Mouse (Mus musculus) ovary, adult 18-20 months (tissue): ENCODE data around the gene Rnf152.

ENCODE experiments used
- DNase-seq: peaks from one replicate; pipeline ENCODE4 v3.0.0; 2022; ENCODE audit warnings: low spot score, mixed read lengths

Gene Rnf152

GRCm38 (mm10) chr1:105311899-105312600 lies 44.5 kb downstream of the Rnf152 start:
- no peak for DNase-seq

- DNase-seq, result no peak
Observed at GRCm38 (mm10) chr1:105302164-105302563, 54.3 kb downstream of the Rnf152 start.

DNA sequence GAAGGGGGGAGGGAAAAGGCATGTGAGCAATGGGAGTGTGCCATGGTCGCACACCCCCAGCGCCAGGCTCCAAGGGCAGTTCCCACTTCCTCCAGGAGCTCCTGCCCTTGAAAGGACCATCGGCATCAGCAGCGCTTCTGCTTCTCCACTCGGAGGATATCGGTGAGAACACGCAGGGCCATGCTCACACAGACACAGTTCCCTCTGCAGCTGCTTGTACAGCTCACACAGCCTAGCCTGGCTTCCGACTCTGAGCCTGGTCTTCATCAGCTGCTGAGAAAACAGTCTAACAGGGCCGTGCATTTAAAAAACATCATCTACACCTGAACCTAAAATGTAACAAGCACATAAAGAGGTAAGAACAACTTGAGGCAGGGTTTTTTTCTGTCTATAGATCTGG lies 54.7 kb downstream of the Rnf152 start:
- no peak for DNase-seq

DNA sequence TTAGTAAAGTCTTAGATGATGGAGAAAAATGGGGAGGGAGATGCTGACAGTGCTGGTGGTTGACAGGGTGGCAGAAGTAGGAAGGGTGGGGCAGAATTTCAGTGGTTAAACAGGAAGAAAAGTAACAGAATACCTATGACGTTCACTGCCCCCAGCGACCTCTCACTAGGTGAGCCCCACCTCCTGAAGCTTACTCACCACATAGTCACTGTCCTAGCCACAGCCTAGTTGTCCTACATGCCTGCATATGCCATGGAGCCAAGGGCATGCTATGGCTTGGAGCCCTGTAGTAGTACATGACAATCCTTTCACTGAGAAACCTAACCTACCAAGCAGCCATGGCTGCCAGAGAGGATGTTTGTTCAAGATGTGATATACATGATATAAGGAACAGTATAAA lies 64.7 kb downstream of the Rnf152 start:
- no peak for DNase-seq

DNA sequence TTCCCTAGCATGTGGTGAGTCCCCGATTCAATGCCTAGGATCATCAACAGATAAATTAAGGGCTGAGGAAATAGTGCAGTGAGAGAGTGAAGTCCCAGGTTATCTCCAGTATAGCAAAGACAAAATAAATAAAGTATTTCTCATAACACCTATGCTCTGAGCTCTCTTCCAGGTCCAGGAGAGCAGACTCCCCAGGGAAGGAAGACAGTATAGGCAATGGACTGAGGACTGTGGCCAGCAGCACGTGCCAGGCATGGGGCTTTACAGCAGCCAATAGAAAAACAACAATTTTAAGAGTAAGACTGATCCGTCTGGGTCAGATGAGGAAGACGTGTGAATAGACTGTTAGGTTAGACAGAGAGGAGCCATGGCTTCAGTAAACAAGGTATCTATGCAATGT lies 69.0 kb downstream of the Rnf152 start:
- no peak for DNase-seq

DNA sequence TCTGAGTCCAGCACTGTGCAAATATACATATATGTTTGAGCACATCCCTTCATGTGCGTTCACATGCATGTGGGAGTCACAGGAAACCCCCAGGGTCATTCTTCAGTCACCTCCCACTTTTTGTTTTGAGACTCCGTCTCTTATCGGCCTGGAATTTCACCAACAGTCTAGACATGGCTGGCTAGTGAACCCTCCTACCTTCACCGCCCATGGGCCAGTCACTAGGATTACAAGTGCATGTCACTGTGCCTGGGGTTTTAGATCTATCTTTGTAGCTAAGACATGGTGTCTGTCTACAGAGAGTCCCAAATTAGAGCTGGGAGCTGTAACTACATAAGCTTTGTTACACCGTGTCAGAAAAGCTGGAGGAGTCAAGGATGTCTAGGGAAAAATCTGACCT lies 69.6 kb downstream of the Rnf152 start:
- no peak for DNase-seq

DNA sequence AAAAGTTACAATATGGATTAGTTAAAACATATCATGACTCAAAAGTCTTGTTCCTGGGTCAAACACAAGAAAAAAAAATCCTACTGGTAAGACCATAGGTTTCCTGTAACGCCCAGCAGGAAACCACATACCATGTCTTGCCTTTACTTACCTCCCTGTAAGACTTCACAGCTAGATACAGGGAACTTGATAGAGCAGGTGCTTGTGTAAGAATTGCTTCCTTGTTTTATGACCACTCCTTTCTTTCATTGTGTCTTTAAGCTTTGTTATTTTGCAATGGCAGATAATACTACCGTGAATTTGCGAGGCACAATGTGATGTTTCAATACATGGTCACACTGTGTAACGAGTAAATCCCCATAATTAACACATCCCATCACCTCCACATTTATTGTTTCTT lies 71.5 kb downstream of the Rnf152 start:
- DNase-seq, result no peak

GRCm38 (mm10) chr1:105284116-105284515 lies 72.4 kb downstream of the Rnf152 start:
- DNase-seq, result no peak

DNA sequence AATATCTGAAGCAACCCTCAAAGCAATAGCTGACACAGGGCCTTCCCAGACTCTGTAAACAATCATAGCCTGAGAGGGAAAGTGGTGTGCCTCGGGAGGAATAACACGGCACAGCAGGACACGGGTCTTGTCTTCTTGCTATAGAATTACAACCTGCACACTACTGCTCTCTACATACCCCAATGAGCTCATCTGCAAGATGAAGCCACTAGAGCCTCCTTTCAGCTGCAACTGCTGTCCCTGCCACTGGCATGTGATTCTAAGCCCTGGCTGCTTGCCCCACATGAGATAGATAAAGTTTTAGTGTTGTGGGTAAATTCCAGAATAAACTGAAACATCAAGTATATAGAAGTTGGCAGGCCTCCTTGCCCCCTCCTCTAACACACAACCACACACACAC lies 75.2 kb downstream of the Rnf152 start:
- DNase-seq, result no peak

DNA sequence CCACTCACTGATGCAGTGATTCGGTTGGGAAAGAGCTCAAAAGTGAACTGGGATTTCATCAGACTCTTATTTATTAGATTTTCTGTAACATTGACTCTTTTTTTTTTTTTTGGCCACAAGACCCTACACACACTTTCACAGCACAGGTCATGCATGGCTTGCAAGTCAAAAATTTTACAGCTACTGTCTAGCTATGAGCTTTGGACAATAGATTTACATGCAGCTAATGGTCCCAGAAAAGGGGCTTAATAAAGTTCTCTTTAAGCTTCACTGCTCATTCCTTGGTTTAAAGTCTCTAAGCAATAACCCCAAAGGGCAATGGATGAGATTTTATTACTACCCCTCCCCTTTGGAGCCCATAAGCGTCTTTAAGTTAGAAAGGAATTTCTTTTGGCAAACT lies 76.3 kb downstream of the Rnf152 start:
- DNase-seq, result no peak

GRCm38 (mm10) chr1:105274500-105275194 lies 81.9 kb downstream of the Rnf152 start:
- no peak for DNase-seq

DNA sequence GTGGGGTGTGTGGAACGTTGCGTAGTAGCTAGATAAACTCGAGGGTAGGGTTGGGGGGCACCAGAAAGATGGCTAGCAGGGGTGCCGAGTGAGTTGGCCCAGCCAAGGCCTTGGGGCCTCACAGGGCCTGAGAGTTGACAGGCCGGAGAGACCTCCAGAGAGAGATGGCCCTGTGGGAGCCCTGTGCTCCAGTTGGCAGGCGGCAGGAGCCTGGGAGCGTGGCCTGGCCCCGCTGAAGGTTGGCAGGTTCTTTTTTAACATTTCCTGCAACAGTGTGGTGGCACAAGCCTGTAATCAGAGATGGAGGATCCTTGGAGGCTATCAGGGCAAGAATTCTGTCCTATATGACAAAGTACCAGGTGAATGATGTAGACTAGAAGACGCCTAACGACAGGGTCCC lies 85.4 kb downstream of the Rnf152 start:
- DNase-seq, result no peak

- DNase-seq, result no peak
Observed at GRCm38 (mm10) chr1:105263283-105264033, 93.1 kb downstream of the Rnf152 start.

- DNase-seq, result no peak
Observed at GRCm38 (mm10) chr1:105260200-105260599, 96.3 kb downstream of the Rnf152 start.

GRCm38 (mm10) chr1:105257199-105257598 lies 99.3 kb downstream of the Rnf152 start:
- no peak for DNase-seq

DNA sequence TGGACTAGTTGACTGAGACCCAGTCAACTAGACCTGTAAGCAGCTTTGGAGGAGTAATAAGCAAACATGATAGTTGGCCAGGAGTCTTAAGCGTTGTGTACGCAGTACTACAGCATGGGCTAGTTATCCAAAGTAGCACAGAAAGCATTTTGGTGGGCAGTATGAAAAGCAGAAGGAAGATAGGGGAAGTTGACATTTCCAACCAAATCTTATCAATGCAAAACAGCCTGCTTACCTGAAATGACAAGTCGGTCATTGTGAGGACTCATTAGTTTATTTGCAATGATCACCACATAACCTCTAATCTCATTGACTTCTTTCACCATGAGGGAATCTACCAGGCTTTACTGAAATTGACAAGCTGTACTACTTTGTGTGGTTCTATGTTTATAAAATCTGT lies 107.3 kb downstream of the Rnf152 start:
- no peak for DNase-seq

DNA sequence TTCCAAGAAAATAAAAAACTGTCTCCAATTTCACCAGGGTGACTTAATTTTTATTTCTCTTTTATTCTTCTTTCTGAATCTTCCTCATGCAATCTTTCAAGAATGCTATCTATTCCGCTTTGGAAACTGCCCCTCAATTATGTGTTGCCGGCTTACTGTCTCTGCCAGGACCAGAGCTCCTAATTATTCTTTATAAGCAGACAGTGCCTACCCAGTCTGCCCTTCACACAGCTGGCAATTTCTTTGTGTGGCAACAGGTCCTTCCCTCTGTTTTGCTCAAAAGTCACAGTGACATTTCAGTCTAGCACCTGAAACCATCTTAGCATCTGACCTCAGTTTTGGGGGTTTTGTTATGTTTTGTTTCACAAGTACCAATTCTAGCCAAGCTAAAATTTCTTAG lies 109.9 kb downstream of the Rnf152 start:
- no peak for DNase-seq

DNA sequence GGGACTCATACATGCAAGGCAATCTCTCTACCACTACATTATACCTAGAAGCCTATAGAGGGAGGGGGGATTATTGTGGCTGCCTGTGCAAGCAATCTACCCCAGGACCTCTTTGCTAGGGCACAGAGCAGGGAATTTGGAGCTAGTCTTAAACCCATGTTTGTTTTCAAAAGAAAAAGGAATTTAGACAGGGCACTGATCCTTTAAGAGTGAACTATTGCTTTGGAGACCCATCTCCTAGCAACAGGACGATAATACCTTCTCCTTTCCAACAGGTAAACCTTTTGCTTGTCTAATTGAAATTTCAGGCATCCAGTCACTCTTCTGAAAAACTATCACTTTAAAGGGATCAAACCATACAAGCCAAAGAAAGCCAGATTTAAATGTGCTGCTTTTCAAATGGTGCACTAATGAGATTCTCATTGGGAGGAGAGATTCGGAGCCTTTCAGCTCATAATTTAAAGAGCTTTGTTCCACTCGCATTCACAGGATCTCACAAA lies 110.4 kb downstream of the Rnf152 start:
- DNase-seq, result no peak

GRCm38 (mm10) chr1:105243359-105244142 lies 113.0 kb downstream of the Rnf152 start:
- DNase-seq, result no peak

- DNase-seq, result no peak
Observed at GRCm38 (mm10) chr1:105240185-105240584, 116.3 kb downstream of the Rnf152 start.
